Mouse (Mus musculus): ENCODE results near the gene Snx19. TPM values are rescaled to one million over a fixed set of nuclear protein-coding genes. Genes with fewer than 3 reads are reported as not detected.
A peak's percentile ranks its signal among the peaks of the same experiment; 100 is the strongest.

Gene Snx19
- total RNA-seq, 1 experiment from 2014 or later: 20.1 TPM

DNA sequence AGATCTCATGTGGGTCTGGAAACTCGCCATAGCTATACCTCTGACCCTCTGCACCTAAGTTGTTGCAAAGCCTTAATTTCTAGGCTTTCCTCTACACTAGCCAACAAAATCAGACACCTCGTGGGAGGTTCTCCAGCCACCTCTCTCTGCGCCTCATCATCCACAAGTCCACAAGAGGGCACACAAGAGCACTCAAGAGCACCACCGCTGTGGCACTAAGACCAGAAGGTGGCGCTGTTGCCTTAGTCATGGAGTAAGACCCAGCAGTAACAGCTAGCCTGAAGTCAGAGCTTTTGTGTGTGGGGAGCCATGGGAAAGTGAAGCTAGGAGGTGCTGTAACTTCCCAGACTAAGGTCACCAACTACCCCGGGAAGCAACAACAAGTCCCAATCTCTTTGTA is 53.6 kb downstream of the Snx19 start:
- peak; percentile 100 for ATAC-seq (replicated peaks; ENCODE audit: low read depth, poor library complexity, severe bottlenecking)

DNA sequence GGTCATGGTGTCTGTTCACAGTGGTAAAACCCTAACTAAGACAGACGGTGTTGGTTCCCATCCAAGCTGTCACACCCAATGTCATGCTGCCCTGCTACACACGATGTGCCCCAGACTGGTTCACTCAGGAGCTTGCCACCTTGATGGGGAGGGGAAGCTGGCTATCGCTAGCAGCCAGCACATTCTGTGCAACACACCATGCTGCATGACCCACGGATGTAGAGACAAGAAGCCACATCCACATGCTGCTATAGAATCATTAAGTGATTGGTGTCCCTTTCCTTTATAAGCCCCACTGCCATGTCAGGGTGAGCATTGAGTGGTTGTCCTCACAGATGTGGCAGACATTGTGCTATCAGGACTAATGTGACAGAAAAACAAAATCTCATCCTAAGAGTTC is 55.2 kb downstream of the Snx19 start:
- ATAC-seq (replicated peaks; ENCODE audit: low read depth, poor library complexity, severe bottlenecking): no peak

DNA sequence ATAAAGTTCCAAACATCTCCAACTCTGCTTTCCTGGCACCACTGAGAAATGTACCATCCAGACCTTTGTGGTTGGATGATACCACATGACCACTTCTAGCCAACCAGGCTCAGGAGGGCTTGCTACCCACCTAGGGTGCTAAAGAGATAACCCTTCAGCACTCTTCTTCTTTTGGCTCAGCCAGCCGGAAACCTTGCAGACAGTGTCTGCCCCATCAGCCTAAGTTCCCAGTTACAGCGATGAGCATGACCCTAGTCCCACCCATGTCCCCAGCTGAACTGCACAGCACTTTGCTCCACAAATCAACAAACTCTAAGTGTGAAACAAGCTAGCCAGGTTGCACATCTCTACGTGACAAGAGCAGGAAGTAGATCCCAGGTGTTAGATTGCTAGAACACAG is 57.3 kb downstream of the Snx19 start:
- ATAC-seq (replicated peaks; ENCODE audit: low read depth, poor library complexity, severe bottlenecking): no peak

DNA sequence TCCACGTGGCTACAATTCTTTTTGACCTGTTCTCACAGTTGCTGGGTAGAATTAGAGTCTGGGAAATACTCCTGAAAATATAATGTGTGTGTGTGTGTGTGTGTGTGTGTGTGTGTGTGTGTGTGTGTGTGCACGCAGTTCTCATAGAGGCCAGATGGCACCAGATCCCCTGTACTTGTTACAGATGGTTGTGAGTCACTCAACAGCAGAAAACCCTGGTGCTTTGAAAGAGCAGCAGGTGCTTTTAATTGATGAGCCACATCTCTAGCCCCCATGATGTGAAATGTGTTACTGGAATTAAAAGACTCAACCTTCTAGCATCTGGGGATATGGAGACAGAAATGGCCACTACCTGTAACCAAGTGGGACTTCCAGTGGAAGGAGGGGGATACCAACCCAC is 58.3 kb downstream of the Snx19 start:
- no peak for ATAC-seq (replicated peaks; ENCODE audit: low read depth, poor library complexity, severe bottlenecking)

DNA sequence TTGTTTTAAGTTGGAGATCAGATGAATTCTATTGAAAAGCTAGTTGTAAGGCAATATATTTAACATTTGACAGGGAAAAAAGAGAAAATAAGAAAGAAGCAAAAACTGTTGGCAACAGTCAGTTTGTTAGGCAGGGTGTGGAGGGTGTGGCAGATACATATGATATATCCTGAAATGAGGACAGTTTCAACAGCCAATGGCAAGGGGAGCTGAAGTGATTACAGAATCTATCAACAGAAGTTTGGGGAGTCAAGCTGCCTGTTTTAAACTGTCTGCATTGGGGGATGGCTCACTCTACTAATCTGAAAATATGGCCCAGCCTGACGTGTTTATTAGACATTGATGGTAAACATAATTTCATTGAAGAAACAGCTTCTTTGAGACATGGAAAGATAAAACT is 61.5 kb downstream of the Snx19 start:
- ATAC-seq (replicated peaks; ENCODE audit: low read depth, poor library complexity, severe bottlenecking): no peak

DNA sequence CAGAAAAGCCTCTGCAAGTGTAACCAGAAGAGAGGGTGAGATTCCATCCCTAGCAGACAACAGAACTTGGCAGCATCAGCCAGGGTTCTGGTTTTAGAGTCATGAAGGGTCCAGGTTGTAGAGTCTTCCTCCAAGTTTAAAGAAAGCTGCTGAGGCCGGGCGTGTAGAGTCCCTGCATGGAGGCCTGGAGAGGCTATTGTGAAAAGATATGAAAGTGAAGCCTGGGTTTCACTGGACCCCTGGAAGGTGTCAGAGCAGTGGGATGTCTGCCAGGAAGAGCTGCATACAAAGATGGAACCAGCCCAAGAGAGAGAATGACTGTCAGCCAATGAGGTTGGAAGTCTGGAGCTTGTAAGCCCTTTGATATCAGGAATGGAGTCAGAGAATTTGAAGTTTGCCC is 67.5 kb downstream of the Snx19 start:
- no peak for ATAC-seq (replicated peaks; ENCODE audit: low read depth, poor library complexity, severe bottlenecking)

DNA sequence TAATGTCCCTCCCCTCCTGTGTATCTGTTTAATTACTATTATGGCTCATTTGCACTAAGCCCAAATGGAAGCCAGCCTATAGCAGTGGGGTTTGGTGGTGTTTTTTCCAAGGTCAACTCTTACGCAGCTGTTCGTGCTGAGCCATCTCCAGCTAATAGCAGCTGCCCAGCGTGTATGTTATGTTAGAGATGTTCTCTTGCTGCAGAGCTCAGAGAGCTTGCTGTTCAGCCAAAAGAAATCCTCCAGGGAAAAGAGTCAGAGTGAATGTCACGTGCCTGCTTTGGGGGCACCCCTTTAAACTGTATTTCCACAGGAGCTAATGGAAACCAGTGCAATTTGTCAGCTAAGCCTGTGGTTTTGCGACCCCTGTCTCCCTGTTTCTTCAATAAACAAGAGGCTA is 82.1 kb downstream of the Snx19 start:
- ATAC-seq (replicated peaks; ENCODE audit: low read depth, poor library complexity, severe bottlenecking): no peak

DNA sequence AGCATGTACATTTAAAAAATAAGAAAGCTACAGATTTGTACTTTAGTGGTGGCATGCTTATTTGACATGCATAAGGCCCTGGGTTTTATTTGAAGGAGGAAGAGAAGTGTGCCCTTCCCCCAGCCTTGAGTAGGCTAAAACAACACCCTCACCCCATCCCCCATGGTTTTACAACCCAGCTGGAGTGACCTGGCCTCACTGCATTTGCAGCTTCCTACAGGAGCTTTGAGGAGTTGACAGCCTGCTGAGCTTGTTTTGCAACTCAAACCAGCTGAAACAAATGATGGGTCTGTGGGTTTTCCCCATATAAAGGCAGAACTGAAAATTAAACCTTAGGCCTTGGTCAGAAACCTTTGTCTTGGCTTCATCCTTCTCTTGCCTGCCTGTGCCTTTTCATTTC is 89.0 kb downstream of the Snx19 start:
- ATAC-seq (replicated peaks; ENCODE audit: low read depth, poor library complexity, severe bottlenecking): no peak
